Mouse (Mus musculus): ENCODE data around the gene Dnaja4.

- TF ChIP-seq CTCF (IDR thresholded peaks at IDR 0.05; ENCODE audit: low read depth, low read length) (no peak), GATA1 (IDR thresholded peaks at IDR 0.05; ENCODE audit: borderline replicate concordance, low read length) (no peak), POLR2AphosphoS5 (IDR thresholded peaks at IDR 0.05; ENCODE audit: insufficient replicate concordance, low read depth, low read length) (no peak)
Measured at GRCm38 (mm10) chr9:54699087-54699344, 343 bp downstream of the Dnaja4 start.

All from G1E (cell line).